Mouse (Mus musculus): ENCODE results near the gene Grk5.
"Not testable (repeated sequence)": the region's sequence is repeated elsewhere in the genome, so short reads cannot be mapped to it uniquely, and the experiment has no call there.

The Grk5 gene

DNA sequence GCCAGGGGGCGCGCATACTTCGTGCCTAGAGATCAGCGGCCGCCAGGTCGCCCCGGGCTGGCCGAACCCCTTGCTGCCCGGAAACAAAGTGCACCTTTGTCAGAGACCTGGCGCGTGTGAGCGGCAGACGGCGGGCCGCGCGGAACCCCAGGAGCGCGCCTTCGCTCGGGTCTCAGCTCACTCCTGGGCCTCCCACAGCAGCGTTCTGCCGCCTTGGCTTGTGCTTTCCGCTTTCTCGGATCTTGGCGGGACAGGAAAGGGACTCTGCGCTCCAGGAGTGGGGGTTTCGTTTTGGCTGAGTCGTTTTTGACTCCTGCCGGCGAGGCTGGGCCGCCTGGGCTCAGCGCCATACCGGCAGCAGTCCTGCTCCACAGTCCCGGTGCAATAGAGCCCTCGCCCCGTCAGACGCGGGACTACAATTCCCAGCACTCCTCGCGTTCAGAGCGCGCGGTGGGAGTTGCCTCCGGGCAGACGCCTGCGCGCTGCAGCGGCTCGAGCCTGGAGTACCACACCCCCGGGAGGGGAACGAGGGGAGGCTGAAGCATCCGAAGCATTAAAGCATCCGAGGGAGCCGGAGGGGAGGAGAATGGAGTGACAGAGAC, at the start of gene Grk5:
Gene Grk5 (plus strand): TSS at position 36 of the 602 bp plus-strand sequence.
- DNase-seq (ENCODE audit: low spot score in 2 of 2) = peak; percentile 95

DNA sequence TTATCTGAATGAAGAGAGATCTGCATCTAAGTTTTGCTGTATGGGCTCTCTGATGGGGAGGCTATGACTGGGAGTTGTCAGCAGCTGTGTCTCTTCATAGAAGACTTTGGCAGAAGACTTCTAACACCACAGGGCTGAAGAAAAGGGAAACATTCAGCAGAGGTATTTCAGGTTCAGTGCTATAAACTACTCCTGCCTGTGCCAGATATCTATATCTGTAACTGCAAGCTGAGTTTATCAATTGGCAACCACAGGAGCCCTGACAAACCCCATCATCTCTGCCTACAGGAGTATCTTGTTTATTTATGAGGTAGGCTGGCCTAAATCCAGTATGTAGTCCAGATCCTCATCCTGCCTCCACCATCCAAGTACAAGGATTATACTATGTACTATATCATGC, 46.2 kb upstream of the Grk5 start:
- peak; percentile 2 to 11 for DNase-seq (ENCODE audit: low spot score in 2 of 2)

GRCm38 (mm10) chr19:60845731-60846130, 43.8 kb upstream of the Grk5 start:
- DNase-seq (ENCODE audit: low spot score in 2 of 2) = no peak

DNA sequence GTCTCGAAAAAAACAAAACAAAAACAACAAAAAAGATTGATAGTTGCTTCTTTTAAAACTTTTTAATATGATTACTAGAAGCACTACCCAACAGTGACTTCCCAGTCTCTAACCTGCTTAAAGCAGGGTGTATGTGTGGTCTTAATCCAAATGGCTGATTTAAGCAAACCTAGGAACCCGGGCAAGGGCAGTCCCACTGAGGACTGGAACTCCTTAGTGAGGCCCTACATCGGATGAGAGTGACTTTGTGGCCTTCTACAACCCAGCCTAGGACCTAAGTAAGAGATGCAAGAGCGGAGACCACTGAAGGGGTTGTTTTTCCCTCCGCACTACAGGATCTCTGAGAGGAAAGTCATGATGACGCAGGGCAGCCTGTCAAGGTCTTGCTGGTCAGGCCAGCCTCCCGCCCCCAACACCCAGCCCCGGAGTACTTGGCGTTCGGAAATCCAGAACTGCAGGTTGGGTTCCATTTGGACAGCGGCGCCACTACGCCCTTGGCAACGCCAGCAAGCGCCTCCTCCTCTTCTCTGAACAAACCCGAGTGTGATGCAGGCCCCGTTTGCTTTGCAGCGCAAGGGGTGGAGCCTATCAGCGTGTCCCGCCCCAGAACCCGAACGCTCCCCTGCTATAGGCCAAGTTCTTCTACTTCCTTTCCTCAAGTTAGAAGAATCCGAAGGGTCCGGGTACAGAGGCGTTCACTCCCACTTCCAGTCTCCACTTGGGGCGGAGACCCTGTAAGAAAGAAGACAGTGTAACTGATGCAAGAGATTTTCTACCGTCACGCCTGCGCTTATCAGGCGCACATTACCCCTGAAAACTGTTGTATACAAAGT, 28.5 kb upstream of the Grk5 start, which contains the start of gene Sfxn4:
Gene Sfxn4 (minus strand): TSS at position 612 of the 833 bp plus-strand sequence.
- peak; percentile 93 for DNase-seq (ENCODE audit: low spot score in 2 of 2)

GRCm38 (mm10) chr19:60866169-60866568, 23.4 kb upstream of the Grk5 start:
- DNase-seq (ENCODE audit: low spot score in 2 of 2) = not testable (repeated sequence)

DNA sequence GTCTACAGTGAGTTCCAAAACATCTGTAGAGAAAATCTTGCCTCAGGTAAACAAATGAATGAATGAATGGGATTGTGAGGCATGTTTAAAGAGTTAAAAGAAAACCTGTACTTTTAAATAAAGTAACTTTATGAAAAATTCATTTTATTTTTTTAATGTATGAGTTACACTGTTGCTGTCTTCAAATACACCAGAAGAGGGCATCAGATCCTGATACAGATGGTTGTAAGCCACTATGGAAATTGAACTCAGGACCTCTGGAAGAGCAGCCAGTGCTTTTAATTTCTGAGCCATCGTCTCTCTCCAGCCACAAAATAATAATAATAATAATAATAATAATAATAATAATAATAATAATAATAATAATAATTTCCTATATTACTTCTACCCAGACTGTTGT, 19.1 kb upstream of the Grk5 start:
- no peak for DNase-seq (ENCODE audit: low spot score in 2 of 2)

GRCm38 (mm10) chr19:60871366-60871765, 18.2 kb upstream of the Grk5 start:
- no peak for DNase-seq (ENCODE audit: low spot score in 2 of 2)

DNA sequence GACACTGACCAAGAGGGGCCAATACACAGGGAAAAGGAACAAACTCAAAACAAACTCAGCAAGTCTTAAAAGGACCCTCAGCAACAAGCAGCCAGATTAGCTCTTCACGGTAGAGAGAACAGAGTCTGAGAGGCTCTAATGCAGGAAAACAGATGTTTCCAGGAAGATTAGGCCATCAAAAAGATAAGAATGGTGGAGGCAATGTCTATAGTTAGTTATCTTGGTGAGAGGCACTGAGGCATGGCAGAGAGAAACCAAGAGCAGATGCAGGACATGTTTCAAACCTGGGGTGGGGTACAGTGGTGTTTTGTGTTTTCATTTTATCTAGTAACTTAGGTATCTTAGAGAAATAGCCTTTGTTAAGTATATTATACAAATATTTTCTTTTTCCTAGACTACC, 17.3 kb upstream of the Grk5 start:
- DNase-seq (ENCODE audit: low spot score in 2 of 2) = peak in 1 of 2 experiments; percentile 24

DNA sequence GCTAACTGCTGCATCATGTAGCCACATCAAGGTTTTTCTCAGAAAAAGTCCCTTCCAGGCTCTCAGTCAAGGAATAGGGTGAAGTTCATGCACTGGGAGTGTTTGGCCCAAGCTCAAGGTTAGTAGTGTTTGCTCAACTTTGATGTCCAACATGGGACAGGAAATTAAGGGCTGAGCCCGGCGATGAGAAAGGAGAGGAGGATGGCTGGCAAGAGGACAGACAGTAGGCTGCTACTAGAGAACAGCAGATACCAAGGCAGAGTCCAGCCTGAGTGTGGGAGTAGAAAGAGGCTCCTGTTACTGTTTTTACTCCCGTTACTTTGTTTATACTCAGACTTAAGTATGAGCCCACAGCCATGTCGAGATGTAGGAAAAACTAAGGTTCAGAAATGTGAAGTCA, 16.0 kb upstream of the Grk5 start:
- DNase-seq (ENCODE audit: low spot score in 2 of 2) = no peak

- DNase-seq (ENCODE audit: low spot score in 2 of 2) = peak; percentile 98 to 99
Observed at GRCm38 (mm10) chr19:60874064-60874694, 15.4 kb upstream of the Grk5 start, which contains the start of gene Prdx3. Gene Prdx3 (minus strand): TSS chr19:60874556.

DNA sequence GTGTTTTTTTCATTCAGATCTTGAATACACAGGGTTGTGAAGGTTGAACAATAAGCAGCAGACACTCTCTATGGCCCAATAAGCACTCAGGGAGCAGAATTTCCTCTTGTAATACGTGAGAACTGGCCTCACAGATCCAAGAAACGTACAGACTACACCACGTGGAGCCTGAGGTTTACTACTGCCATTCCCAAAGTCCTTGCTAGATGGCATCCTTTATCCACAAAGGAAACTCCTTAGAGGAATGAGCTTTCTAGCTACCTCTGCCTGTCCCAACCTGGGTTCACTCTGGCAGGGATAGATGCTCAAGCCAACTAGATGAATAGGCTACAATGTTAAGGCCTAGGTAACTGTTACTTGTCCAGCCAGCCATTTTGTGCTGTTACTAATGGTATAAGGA, 6.4 kb upstream of the Grk5 start:
- no peak for DNase-seq (ENCODE audit: low spot score in 2 of 2)

- no peak for DNase-seq (ENCODE audit: low spot score in 2 of 2)
Observed at GRCm38 (mm10) chr19:60887637-60888036, 1.9 kb upstream of the Grk5 start.

DNA sequence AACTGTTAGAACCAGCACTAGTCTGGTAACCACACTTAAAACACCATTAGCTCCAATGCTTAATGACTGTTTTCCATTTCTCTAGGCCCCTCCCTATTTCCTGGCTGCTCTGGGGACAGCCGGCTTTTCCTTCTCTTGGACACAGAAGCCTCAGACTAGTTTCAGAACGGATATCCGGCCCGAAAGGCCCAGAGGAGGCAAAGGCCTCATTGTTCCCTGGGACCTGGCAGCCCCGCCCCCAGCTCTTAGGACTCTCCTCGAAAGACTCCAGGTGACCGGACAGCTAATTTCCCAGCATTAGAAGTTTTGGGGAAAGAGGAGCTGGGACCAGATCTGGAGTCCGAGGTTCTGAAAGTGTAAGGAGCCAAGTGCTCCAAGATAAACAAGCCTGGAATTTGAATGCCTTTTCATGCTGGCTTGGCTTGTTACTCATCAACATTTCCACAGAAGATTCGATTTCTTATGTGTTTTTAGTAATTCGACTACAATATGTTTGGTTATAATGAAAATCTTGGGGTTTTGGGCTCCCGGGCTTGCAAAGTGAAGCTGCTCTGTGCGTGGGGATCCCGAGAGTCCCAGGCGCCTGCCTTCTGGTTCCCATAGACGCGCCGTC, 342 bp upstream of the Grk5 start:
- DNase-seq (ENCODE audit: low spot score in 2 of 2) = peak; percentile 23 to 52

DNA sequence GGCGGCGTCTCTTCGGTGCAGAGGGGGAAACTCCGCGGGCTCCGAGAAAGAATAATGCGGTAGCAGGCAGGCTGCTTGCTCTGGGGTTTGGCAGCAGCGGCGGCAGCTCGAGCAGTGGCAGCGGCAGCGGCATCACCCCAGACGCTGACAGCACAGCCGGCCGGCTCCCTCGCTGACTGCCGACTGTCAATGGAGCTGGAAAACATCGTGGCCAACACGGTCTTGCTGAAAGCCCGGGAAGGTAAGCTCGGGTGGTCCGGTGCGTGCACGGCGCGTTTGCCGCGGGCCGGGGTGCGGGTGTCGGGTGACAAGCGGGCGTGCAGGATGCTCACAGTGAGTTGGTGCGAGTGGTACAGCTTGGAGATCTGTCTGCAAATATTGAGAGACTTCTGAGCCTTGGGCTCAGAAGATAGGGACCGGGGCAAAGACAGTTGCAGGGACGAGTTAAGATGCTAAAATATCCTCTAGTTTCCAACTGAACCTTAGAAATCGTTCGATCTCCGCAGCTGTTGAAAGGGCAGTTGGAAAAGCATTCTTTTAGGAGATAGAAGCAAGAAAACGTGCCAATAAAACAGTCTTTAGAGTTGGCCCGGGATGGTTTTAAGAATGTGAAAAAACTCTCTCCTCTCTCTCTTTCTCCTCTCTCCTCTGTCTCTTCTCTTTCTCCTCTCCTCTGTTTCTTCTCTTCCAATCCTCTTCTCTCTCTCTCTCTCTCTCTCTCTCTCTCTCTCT, 1.0 kb downstream of the Grk5 start:
- DNase-seq (ENCODE audit: low spot score in 2 of 2) = no peak

DNA sequence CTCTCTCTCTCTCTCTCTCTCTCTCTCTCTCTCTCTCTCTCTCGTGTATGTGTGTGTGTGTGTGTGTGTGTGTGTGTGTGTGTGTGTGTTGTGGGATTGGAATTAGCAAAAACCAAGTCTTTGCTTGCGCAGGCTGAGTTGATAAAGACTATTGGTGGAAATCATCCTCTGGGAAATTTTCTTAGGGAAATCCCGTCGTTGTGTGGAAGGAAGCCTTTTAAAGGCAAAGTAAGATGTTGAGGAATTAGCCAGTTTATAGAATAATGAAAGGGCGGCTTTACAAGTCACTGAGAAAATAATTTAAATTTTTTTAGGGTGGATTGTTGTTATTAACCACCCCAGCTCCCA, 1.5 kb downstream of the Grk5 start:
- no peak for DNase-seq (ENCODE audit: low spot score in 2 of 2)

- peak; percentile 61 to 74 for DNase-seq (ENCODE audit: low spot score in 2 of 2)
Observed at GRCm38 (mm10) chr19:60891934-60892547, 2.5 kb downstream of the Grk5 start.

DNA sequence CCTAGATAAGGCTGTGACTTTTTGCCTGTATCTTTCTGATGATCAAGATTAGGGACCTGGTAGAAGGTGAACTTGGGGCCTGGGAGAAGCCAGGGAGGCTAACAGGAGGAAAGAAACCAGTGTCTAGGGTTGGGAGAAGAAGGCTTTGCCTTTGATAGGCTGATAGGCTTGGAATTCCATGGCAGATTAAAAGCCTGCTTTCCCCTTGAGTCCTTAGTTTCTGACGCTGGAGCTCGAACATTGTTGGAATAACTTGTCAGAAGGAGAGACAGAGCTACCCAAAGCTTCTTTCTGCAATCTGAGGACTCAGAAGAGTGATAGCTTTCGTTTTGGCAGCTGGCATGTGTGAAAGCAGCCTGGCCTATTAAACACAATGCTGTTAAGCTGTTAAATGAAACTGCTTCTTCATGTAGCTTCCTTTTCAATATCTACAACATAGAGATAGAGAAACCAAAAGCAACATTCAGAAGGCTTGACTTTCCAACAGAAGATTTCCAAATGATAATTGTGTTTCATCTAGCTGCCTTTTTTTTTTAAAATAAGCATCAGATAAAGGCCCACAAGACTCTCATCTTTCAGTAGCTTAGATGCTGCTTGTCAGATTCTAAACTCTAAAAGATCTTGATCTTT, 5.8 kb downstream of the Grk5 start:
- DNase-seq (ENCODE audit: low spot score in 2 of 2) = no peak

- no peak for DNase-seq (ENCODE audit: low spot score in 2 of 2)
Observed at GRCm38 (mm10) chr19:60903139-60903538, 13.6 kb downstream of the Grk5 start.

GRCm38 (mm10) chr19:60903971-60904370, 14.4 kb downstream of the Grk5 start:
- peak; percentile 50 to 52 for DNase-seq (ENCODE audit: low spot score in 2 of 2)

GRCm38 (mm10) chr19:60905477-60905876, 15.9 kb downstream of the Grk5 start:
- no peak for DNase-seq (ENCODE audit: low spot score in 2 of 2)

DNA sequence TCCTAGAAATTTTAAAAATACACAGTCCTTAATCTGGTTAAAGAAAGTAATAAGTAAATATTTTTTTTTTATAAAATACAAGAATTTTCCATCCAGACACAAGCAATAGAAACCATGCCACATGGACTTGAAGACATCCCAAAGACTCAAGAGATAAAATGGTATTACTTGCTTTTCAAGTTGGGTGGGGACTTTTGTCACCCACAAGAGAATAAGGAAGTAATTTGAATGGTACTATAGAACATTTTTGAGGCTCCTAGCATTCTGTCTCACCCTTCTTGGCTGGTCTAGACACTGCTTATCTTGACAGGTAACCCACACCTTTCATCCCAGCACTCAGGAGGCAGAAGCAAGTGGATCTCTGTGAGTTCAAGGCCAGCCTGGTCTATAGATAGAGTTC, 20.8 kb downstream of the Grk5 start:
- DNase-seq (ENCODE audit: low spot score in 2 of 2) = no peak

All from spleen, postnatal 36 days (tissue).